Mouse (Mus musculus): ENCODE results near the gene Wdr17. TPM values are rescaled to one million over a fixed set of nuclear protein-coding genes. Genes with fewer than 3 reads are reported as not detected.

Wdr17 gene
- polyA plus RNA-seq, 1 experiment from 2014 or later, result 2.9 TPM

- Histone ChIP-seq H3K27me3 (ENCODE audit: low read depth, poor library complexity, severe bottlenecking) (no peaks in the 10 kb centered on the region), H3K4me1 (no peaks in the 10 kb centered on the region), H3K36me3 (no peaks in the 10 kb centered on the region), H3K9me3 (replicated peaks) (no peaks in the 10 kb centered on the region), H3K27ac (replicated peaks) (no peak overlapping the region), H3K4me3 (no peak overlapping the region)
- 84% methylated on average over 4 of the region's 4 CpGs for WGBS
- DNase-seq (ENCODE audit: low spot score), result no peak
Observed at GRCm38 (mm10) chr8:54864038-54864760, 22.8 kb downstream of the Wdr17 start.

- Histone ChIP-seq H3K9me3 (replicated peaks) (no peaks in the 10 kb centered on the region), H3K27ac (replicated peaks) (no peak overlapping the region), H3K36me3 (no peaks in the 10 kb centered on the region), H3K4me3 (no peak overlapping the region), H3K27me3 (ENCODE audit: low read depth, poor library complexity, severe bottlenecking) (no peaks in the 10 kb centered on the region), H3K4me1 (no peaks in the 10 kb centered on the region)
- DNase-seq (ENCODE audit: low spot score), result no peak
- WGBS, result 91% methylated on average over 5 of the region's 5 CpGs
Observed at GRCm38 (mm10) chr8:54836029-54836959, 50.7 kb downstream of the Wdr17 start.

- H3K9me3 ChIP-seq (replicated peaks), result no peaks in the 10 kb centered on the region
- 80% methylated on average over 4 of the region's 4 CpGs for WGBS
- H3K36me3 ChIP-seq, result no peaks in the 10 kb centered on the region
- no peaks in the 10 kb centered on the region for H3K4me1 ChIP-seq
- no peak overlapping the region for H3K4me3 ChIP-seq
- H3K27me3 ChIP-seq (ENCODE audit: low read depth, poor library complexity, severe bottlenecking), result no peaks in the 10 kb centered on the region
- no peak for DNase-seq (ENCODE audit: low spot score)
- no peak overlapping the region for H3K27ac ChIP-seq (replicated peaks)
Observed at GRCm38 (mm10) chr8:54829794-54830426, 57.1 kb downstream of the Wdr17 start.

- DNase-seq (ENCODE audit: low spot score), result no peak
- Histone ChIP-seq H3K9me3 (replicated peaks) (no peaks in the 10 kb centered on the region), H3K27me3 (ENCODE audit: low read depth, poor library complexity, severe bottlenecking) (no peaks in the 10 kb centered on the region), H3K4me3 (no peak overlapping the region), H3K36me3 (no peaks in the 10 kb centered on the region), H3K27ac (replicated peaks) (no peak overlapping the region), H3K4me1 (no peaks in the 10 kb centered on the region)
- WGBS, result 89% methylated on average over 2 of the region's 2 CpGs
Observed at GRCm38 (mm10) chr8:54827974-54828373, 59.0 kb downstream of the Wdr17 start.

DNA sequence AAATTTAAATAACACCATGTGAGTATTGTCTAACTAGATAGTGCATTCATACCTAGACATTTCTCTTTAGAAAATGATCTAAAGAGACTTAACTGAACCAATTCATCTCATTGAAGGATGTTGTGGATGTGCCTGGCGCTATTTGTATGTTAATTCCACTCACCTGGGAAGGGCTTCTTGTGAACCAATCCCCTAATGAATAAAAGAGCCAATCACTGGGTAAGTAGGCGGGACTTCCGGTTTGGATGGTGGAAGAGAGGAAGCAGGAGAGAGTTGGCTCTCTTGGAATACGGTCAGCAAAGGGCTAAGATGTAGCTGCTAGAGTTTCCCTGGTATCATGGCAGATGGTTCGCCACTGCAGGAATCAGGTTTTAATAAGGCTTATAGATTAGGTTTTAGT is 64.0 kb downstream of the Wdr17 start:
- H3K27me3 ChIP-seq (ENCODE audit: low read depth, poor library complexity, severe bottlenecking), result no peaks in the 10 kb centered on the region
- H3K9me3 ChIP-seq (replicated peaks), result no peaks in the 10 kb centered on the region
- no peak overlapping the region for H3K4me3 ChIP-seq
- H3K4me1 ChIP-seq, result no peaks in the 10 kb centered on the region
- WGBS, result 92% methylated on average over 5 of the region's 5 CpGs
- no peak overlapping the region for H3K27ac ChIP-seq (replicated peaks)
- no peaks in the 10 kb centered on the region for H3K36me3 ChIP-seq
- no peak for DNase-seq (ENCODE audit: low spot score)

DNA sequence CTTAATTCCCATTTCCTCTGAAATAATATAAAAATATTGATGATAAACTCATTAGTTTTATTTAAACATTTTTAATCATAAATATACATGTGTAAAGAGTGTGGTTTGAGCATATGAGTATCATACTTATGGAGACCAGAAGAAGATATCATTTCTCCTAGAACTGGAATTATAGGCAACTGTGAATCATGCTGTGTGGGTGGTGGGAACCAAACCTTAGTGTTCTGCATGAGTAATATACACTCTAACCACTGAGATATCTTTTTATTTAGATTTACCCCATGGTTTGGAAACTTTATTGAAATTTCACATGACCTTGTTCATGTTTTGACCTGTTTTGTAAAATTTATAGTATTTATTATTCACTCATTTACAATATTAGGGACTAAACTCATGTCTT is 68.3 kb downstream of the Wdr17 start:
- H3K4me3 ChIP-seq, result no peak overlapping the region
- H3K27me3 ChIP-seq (ENCODE audit: low read depth, poor library complexity, severe bottlenecking), result no peaks in the 10 kb centered on the region
- no peak for DNase-seq (ENCODE audit: low spot score)
- peaks cover 8% of the 10 kb centered on the region; the same call in 1 of the 2 replicates for H3K9me3 ChIP-seq (replicated peaks)
- no peaks in the 10 kb centered on the region for H3K4me1 ChIP-seq
- no peak overlapping the region for H3K27ac ChIP-seq (replicated peaks)
- no peaks in the 10 kb centered on the region for H3K36me3 ChIP-seq

- DNase-seq (ENCODE audit: low spot score), result no peak
- no peaks in the 10 kb centered on the region for H3K36me3 ChIP-seq
- H3K27me3 ChIP-seq (ENCODE audit: low read depth, poor library complexity, severe bottlenecking), result no peaks in the 10 kb centered on the region
- H3K9me3 ChIP-seq (replicated peaks), result no peaks in the 10 kb centered on the region
- WGBS, result 82% methylated on average over 6 of the region's 6 CpGs
- H3K27ac ChIP-seq (replicated peaks), result no peak overlapping the region
- no peaks in the 10 kb centered on the region for H3K4me1 ChIP-seq
- H3K4me3 ChIP-seq, result no peak overlapping the region
Observed at GRCm38 (mm10) chr8:54808217-54808616, 78.8 kb downstream of the Wdr17 start.

GRCm38 (mm10) chr8:54806173-54806572 is 80.8 kb downstream of the Wdr17 start:
- Histone ChIP-seq H3K27me3 (ENCODE audit: low read depth, poor library complexity, severe bottlenecking) (no peaks in the 10 kb centered on the region), H3K27ac (replicated peaks) (no peak overlapping the region), H3K9me3 (replicated peaks) (no peaks in the 10 kb centered on the region), H3K4me3 (no peak overlapping the region), H3K4me1 (no peaks in the 10 kb centered on the region), H3K36me3 (no peaks in the 10 kb centered on the region)
- 91% methylated on average over 6 of the region's 6 CpGs for WGBS
- DNase-seq (ENCODE audit: low spot score), result no peak

DNA sequence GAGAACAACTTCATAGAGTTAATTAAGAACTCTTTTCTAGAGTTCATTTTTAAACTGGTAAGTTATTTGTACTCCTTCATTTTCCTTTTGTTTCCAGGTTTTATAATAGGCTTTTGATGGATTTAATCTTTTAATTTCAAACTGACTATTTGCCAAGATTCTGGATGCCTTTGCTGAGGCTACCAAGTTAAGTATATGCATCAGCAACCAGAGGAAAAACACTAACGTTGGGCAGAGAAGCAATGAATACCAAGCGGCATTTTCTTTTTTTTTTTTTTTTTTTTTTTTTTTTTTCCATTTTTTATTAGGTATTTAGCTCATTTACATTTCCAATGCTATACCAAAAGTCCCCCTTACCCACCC is 94.3 kb downstream of the Wdr17 start:
- Histone ChIP-seq H3K4me3 (no peak overlapping the region), H3K36me3 (no peaks in the 10 kb centered on the region), H3K27me3 (ENCODE audit: low read depth, poor library complexity, severe bottlenecking) (no peaks in the 10 kb centered on the region), H3K4me1 (no peaks in the 10 kb centered on the region), H3K27ac (replicated peaks) (no peak overlapping the region), H3K9me3 (replicated peaks) (no peaks in the 10 kb centered on the region)
- WGBS, result 88% methylated on average over 2 of the region's 2 CpGs
- DNase-seq (ENCODE audit: low spot score), result no peak

DNA sequence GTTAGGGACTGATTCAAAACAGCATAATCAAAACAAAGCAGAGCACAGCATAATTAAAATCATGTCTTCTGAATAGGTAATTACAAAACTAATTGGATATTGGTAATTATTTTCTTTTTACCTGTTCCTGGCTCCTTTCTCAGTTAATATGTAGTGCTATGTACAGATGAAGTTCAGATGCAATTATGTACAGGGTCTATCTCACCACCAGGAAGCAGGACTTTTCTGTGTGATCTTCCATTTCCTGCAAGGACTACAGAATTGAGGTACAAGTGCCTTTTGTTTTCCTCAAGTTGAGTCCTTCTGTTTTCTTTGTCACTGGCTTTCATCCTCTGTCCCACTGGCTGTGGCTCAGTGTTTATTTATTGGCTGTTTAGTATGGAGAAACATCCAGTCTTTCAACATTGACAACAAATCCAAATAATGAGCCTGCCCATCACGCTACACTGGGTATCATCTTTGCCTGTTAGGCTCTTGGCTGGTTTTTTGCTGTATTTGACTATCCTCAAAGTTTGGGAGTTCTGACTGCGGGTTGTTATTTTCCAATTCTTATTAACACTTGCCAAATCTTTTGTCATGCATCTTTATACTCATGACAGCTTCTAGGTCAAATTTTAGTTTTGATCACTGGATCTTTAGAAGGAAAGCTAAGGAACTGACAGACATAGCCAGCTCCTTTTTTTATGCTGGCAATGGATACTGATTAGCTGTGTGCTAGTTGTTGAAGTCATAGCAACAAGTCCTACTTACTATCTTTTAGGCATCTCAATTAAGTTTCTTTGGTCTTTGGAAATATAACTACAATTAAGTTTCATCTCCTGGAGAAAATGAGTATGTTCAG is 94.9 kb downstream of the Wdr17 start:
- Histone ChIP-seq H3K4me3 (no peak overlapping the region), H3K4me1 (no peaks in the 10 kb centered on the region)
- WGBS, result 75% methylated on average over 2 of the region's 2 CpGs

GRCm38 (mm10) chr8:54780134-54780942 is 106.6 kb downstream of the Wdr17 start:
- 8% methylated on average over 16 of the region's 16 CpGs for WGBS
- Histone ChIP-seq H3K36me3 (no peaks in the 10 kb centered on the region), H3K4me1 (peaks cover 23% of the 10 kb centered on the region), H3K27me3 (ENCODE audit: low read depth, poor library complexity, severe bottlenecking) (no peaks in the 10 kb centered on the region), H3K4me3 (peak overlapping the region; percentile 64), H3K27ac (replicated peaks) (peak overlapping the region; percentile 88), H3K9me3 (replicated peaks) (no peaks in the 10 kb centered on the region)
- DNase-seq (ENCODE audit: low spot score), result peak; percentile 82

More for the DNA sequence above, 94.9 kb downstream of the Wdr17 start:
- Histone ChIP-seq H3K27me3 (ENCODE audit: low read depth, poor library complexity, severe bottlenecking) (no peaks in the 10 kb centered on the region), H3K27ac (replicated peaks) (no peak overlapping the region), H3K9me3 (replicated peaks) (no peaks in the 10 kb centered on the region), H3K36me3 (no peaks in the 10 kb centered on the region)
- no peak for DNase-seq (ENCODE audit: low spot score)
